ENCODE assay signal across 22 mouse cellular contexts in genomic region chr13:109518194-109518593, GRCm38 (mm10).
A peak's percentile ranks its signal among the peaks of the same experiment; 100 is the strongest.
DNase-seq lines count a peak whose midpoint lies in the region; ATAC-seq and TF ChIP-seq lines count a peak whose summit lies in the region.
"Had no signal": no experiment of that assay in that cellular context is flagged by ENCODE, and none has a peak within 500 bp of the region (broad histone marks: within the 10 kb centered on the region; RNA-seq: fewer than 3 reads in every experiment).

No protein-coding gene starts in this region.

- no peaks in the 10 kb centered on the region for H3K9me3 ChIP-seq in hindbrain, embryonic 16.5 days (ENCODE audit: control insufficient read depth, low read length)
- H3K9me3 ChIP-seq in hindbrain, embryonic 11.5 days (ENCODE audit: control insufficient read depth, low read length) = no peaks in the 10 kb centered on the region
- no peaks in the 10 kb centered on the region for H3K9me3 ChIP-seq in midbrain, embryonic 11.5 days (ENCODE audit: control insufficient read depth, low read length)
- H3K9me3 ChIP-seq in midbrain, embryonic 15.5 days = no peaks in the 10 kb centered on the region
- no peaks in the 10 kb centered on the region for H3K9me3 ChIP-seq in midbrain, embryonic 12.5 days
- no peaks in the 10 kb centered on the region for H3K9me3 ChIP-seq in midbrain, embryonic 14.5 days (ENCODE audit: control insufficient read depth, low read length)

- 0 out of 2 replicates have a peak, but pooled peaks have one; percentile 17 for ATAC-seq in hindbrain, embryonic 16.5 days
- ATAC-seq in hindbrain, embryonic 11.5 days (ENCODE audit: low FRiP score) = no peak
- ATAC-seq in midbrain, embryonic 11.5 days (ENCODE audit: low FRiP score) = peak; percentile 62; the same call in 1 of the 2 replicates
- ATAC-seq in midbrain, embryonic 15.5 days (replicated peaks) = no peak
- peak; percentile 47; the same call in 1 of the 2 replicates for ATAC-seq in midbrain, embryonic 12.5 days (ENCODE audit: low FRiP score, low read depth)
- ATAC-seq in midbrain, embryonic 14.5 days (ENCODE audit: low FRiP score, low TSS enrichment) = no peak
- ATAC-seq: activated CD4-positive, CD25-positive, alpha-beta regulatory T cell, adult 4 months; CD4-positive, CD25-positive, alpha-beta regulatory T cell, adult 4 months; Patski had no signal

- no peaks in the 10 kb centered on the region for H3K36me3 ChIP-seq in heart, adult 2 months (ENCODE audit: control insufficient read depth, insufficient read depth, low read length)
- no peaks in the 10 kb centered on the region for H3K36me3 ChIP-seq in hindbrain, embryonic 16.5 days (ENCODE audit: control insufficient read depth, insufficient read depth, low read length)
- H3K36me3 ChIP-seq in hindbrain, embryonic 11.5 days (ENCODE audit: control insufficient read depth, insufficient read depth, low read length) = no peaks in the 10 kb centered on the region
- no peaks in the 10 kb centered on the region for H3K36me3 ChIP-seq in midbrain, embryonic 11.5 days (ENCODE audit: control insufficient read depth, insufficient read depth, low read length)
- H3K36me3 ChIP-seq in midbrain, embryonic 15.5 days (replicated peaks) = no peaks in the 10 kb centered on the region
- H3K36me3 ChIP-seq in midbrain, embryonic 12.5 days = no peaks in the 10 kb centered on the region
- H3K36me3 ChIP-seq in midbrain, embryonic 14.5 days (ENCODE audit: control insufficient read depth, insufficient read depth, low read length) = no peaks in the 10 kb centered on the region
- H3K36me3 ChIP-seq: G1E had no signal

- TF ChIP-seq POLR2A in heart, adult 2 months (IDR thresholded peaks at IDR 0.05; ENCODE audit: insufficient read depth, low read depth, low read length) = no peak

- H3K4me2 ChIP-seq in hindbrain, embryonic 16.5 days (ENCODE audit: low read length) = no peak overlapping the region
- H3K4me2 ChIP-seq in hindbrain, embryonic 11.5 days (replicated peaks; ENCODE audit: low read depth, low read length) = no peak overlapping the region
- no peak overlapping the region for H3K4me2 ChIP-seq in midbrain, embryonic 11.5 days
- H3K4me2 ChIP-seq in midbrain, embryonic 15.5 days = no peak overlapping the region
- no peak overlapping the region for H3K4me2 ChIP-seq in midbrain, embryonic 12.5 days (replicated peaks)
- H3K4me2 ChIP-seq in midbrain, embryonic 14.5 days (ENCODE audit: low read length) = no peak overlapping the region

- H3K4me3 ChIP-seq in heart, adult 2 months = no peak overlapping the region
- no peak overlapping the region for H3K4me3 ChIP-seq in hindbrain, embryonic 16.5 days (ENCODE audit: low read length)
- no peak overlapping the region for H3K4me3 ChIP-seq in hindbrain, embryonic 11.5 days (ENCODE audit: low read depth, low read length)
- no peak overlapping the region for H3K4me3 ChIP-seq in midbrain, embryonic 11.5 days (ENCODE audit: low read depth, low read length)
- no peak overlapping the region for H3K4me3 ChIP-seq in midbrain, embryonic 15.5 days
- no peak overlapping the region for H3K4me3 ChIP-seq in midbrain, embryonic 12.5 days
- no peak overlapping the region for H3K4me3 ChIP-seq in midbrain, embryonic 14.5 days (replicated peaks; ENCODE audit: low read depth, low read length)

- TF ChIP-seq CTCF in heart, adult 2 months (IDR thresholded peaks at IDR 0.05) = no peak

- H3K27me3 ChIP-seq in heart, adult 2 months (ENCODE audit: control insufficient read depth, insufficient read depth, low read length) = no peaks in the 10 kb centered on the region
- H3K27me3 ChIP-seq in hindbrain, embryonic 16.5 days (replicated peaks; ENCODE audit: control insufficient read depth, insufficient read depth, low read length) = no peaks in the 10 kb centered on the region
- H3K27me3 ChIP-seq in hindbrain, embryonic 11.5 days (ENCODE audit: control insufficient read depth, insufficient read depth, low read length) = no peaks in the 10 kb centered on the region
- H3K27me3 ChIP-seq in midbrain, embryonic 11.5 days (ENCODE audit: control insufficient read depth, insufficient read depth, low read length) = no peaks in the 10 kb centered on the region
- no peaks in the 10 kb centered on the region for H3K27me3 ChIP-seq in midbrain, embryonic 15.5 days (replicated peaks)
- H3K27me3 ChIP-seq in midbrain, embryonic 12.5 days = no peaks in the 10 kb centered on the region
- H3K27me3 ChIP-seq in midbrain, embryonic 14.5 days (ENCODE audit: control insufficient read depth, insufficient read depth, low read length) = no peaks in the 10 kb centered on the region
- H3K27me3 ChIP-seq: CH12.LX had no signal

- peak; percentile 58 for DNase-seq in heart, adult 11 months
- DNase-seq in heart, adult 2 months = no peak
- no peak for DNase-seq in hindbrain, embryonic 11.5 days (ENCODE audit: low spot score)
- DNase-seq in midbrain, embryonic 11.5 days (ENCODE audit: low spot score, missing footprints) = no peak
- no peak for DNase-seq in midbrain, embryonic 14.5 days
- DNase-seq: adrenal gland, adult 2 months; adrenal gland, adult 8-10 months; adrenal gland, postnatal 10 days; adrenal gland, postnatal 14 days; adrenal gland, postnatal 25 days; adrenal gland, postnatal 36 days; B cell, adult 2 months; cerebellum, adult 11 months; cerebellum, adult 11-12 months had no signal

- no peak overlapping the region for H3K9ac ChIP-seq in heart, adult 2 months (ENCODE audit: low read depth, low read length)
- H3K9ac ChIP-seq in hindbrain, embryonic 16.5 days (ENCODE audit: low read depth, low read length) = no peak overlapping the region
- H3K9ac ChIP-seq in hindbrain, embryonic 11.5 days (ENCODE audit: low read depth, low read length) = no peak overlapping the region
- no peak overlapping the region for H3K9ac ChIP-seq in midbrain, embryonic 11.5 days (ENCODE audit: low read length)
- no peak overlapping the region for H3K9ac ChIP-seq in midbrain, embryonic 15.5 days
- no peak overlapping the region for H3K9ac ChIP-seq in midbrain, embryonic 12.5 days (replicated peaks)
- H3K9ac ChIP-seq in midbrain, embryonic 14.5 days (replicated peaks; ENCODE audit: low read length) = no peak overlapping the region

- H3K27ac ChIP-seq in heart, adult 2 months = no peak overlapping the region
- no peak overlapping the region for H3K27ac ChIP-seq in hindbrain, embryonic 16.5 days (ENCODE audit: low read depth, low read length)
- no peak overlapping the region for H3K27ac ChIP-seq in hindbrain, embryonic 11.5 days (ENCODE audit: low read depth, low read length)
- H3K27ac ChIP-seq in midbrain, embryonic 11.5 days (ENCODE audit: low read depth, low read length) = no peak overlapping the region
- H3K27ac ChIP-seq in midbrain, embryonic 15.5 days = no peak overlapping the region
- H3K27ac ChIP-seq in midbrain, embryonic 12.5 days (replicated peaks) = no peak overlapping the region
- H3K27ac ChIP-seq in midbrain, embryonic 14.5 days (replicated peaks; ENCODE audit: low read depth, low read length) = no peak overlapping the region

- H3K79me2 ChIP-seq in heart, adult 2 months (replicated peaks; ENCODE audit: control insufficient read depth, insufficient read depth, low read length) = no peaks in the 10 kb centered on the region

- no peak for TF ChIP-seq EP300 in heart, adult 2 months (IDR thresholded peaks at IDR 0.05; ENCODE audit: insufficient read depth, low read depth, low read length)

- no peaks in the 10 kb centered on the region for H3K4me1 ChIP-seq in heart, adult 2 months (ENCODE audit: control insufficient read depth, insufficient read depth, low read length)
- H3K4me1 ChIP-seq in hindbrain, embryonic 16.5 days (ENCODE audit: control insufficient read depth, insufficient read depth, low read depth, low read length) = no peaks in the 10 kb centered on the region
- H3K4me1 ChIP-seq in hindbrain, embryonic 11.5 days (replicated peaks; ENCODE audit: control insufficient read depth, insufficient read depth, low read length) = no peaks in the 10 kb centered on the region
- peaks cover 3% of the 10 kb centered on the region for H3K4me1 ChIP-seq in midbrain, embryonic 11.5 days (ENCODE audit: control insufficient read depth, insufficient read depth, low read length)
- H3K4me1 ChIP-seq in midbrain, embryonic 15.5 days = no peaks in the 10 kb centered on the region
- 0 out of 2 replicates have a peak, but pooled peaks cover 2% of the 10 kb centered on the region for H3K4me1 ChIP-seq in midbrain, embryonic 12.5 days
- no peaks in the 10 kb centered on the region for H3K4me1 ChIP-seq in midbrain, embryonic 14.5 days (ENCODE audit: control insufficient read depth, insufficient read depth, low read length)

- intact Hi-C loops in heart, adult 2 months (cut with DNase I) = no loop called here

- WGBS in heart, adult 2 months = 100% methylated on average over 1 of the region's 1 CpGs
- WGBS in hindbrain, embryonic 16.5 days = 80% methylated on average over 1 of the region's 1 CpGs
- WGBS in hindbrain, embryonic 11.5 days = 88% methylated on average over 1 of the region's 1 CpGs
- 71% methylated on average over 1 of the region's 1 CpGs for WGBS in midbrain, embryonic 11.5 days
- WGBS in midbrain, embryonic 15.5 days = 59% methylated on average over 1 of the region's 1 CpGs
- 56% methylated on average over 1 of the region's 1 CpGs for WGBS in midbrain, embryonic 12.5 days
- WGBS in midbrain, embryonic 14.5 days = 59% methylated on average over 1 of the region's 1 CpGs

Comparison
In these comparisons a context has a peak if more than half of its experiments do, and no peak if none do; other contexts are left out.
1. ATAC-seq: peak in hindbrain, embryonic 16.5 days (single experiment), midbrain, embryonic 11.5 days (single experiment) and midbrain, embryonic 12.5 days (single experiment); none in hindbrain, embryonic 11.5 days (single experiment), midbrain, embryonic 15.5 days (single experiment) and midbrain, embryonic 14.5 days (single experiment).